Mouse (Mus musculus) bone marrow macrophage, adult 2 months (primary cell): ENCODE results near the gene Slc35g1.

ENCODE experiments used
- CTCF ChIP-seq: IDR thresholded peaks from 2 replicates; pipeline ENCODE4 v1.5.1; 2012; ENCODE audit warnings: low read depth, mild to moderate bottlenecking, low read length, moderate library complexity
- POLR2A ChIP-seq: IDR thresholded peaks from 2 replicates; pipeline ENCODE4 v1.6.1; 2012; ENCODE audit warnings: mild to moderate bottlenecking, low read depth, low read length, borderline replicate concordance

DNA sequence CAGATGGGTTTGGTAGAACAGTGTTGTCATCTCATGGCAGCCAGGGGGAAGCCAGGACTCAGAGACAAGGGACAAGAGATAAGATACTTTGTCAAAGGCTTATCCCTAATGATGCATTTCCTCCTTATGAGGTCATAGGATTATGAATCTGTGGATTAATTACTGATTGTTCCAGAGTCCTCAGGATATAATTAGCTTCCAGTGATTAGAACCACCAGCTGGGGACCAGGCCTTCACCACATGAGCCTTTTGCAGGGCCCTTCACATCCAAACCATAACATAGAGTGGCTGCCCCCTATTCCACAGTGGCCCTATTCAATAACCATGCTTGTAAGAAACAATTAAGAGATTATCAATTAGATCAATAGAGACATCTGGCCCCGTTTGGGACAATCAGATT is 32.4 kb upstream of the Slc35g1 start:
- no peak for TF ChIP-seq CTCF
- TF ChIP-seq POLR2A = no peak
